Mouse (Mus musculus): ENCODE measurements around the gene Dgat2. TPM values are rescaled to one million over a fixed set of nuclear protein-coding genes. Genes with fewer than 3 reads are reported as not detected.

Dgat2 gene
- total and polyA plus RNA-seq, 2 experiments from 2014 or later = 29.9 to 37.8 TPM

GRCm38 (mm10) chr7:99183751-99184150 is 1.2 kb upstream of the Dgat2 start:
- no peak for TF ChIP-seq CTCF (IDR thresholded peaks at IDR 0.05; ENCODE audit: low read depth)
- Histone ChIP-seq H3K4me2 (ENCODE audit: low read depth, low read length) (no peak overlapping the region), H3K4me3 (ENCODE audit: low read length) (no peak overlapping the region), H3K9me3 (ENCODE audit: low read length) (no peaks in the 10 kb centered on the region), H3K9ac (replicated peaks; ENCODE audit: low read length) (no peak overlapping the region), H3K36me3 (ENCODE audit: insufficient read depth, low read length) (no peaks in the 10 kb centered on the region), H3K4me1 (ENCODE audit: insufficient read depth, low read length) (0 out of 2 replicates have a peak, but pooled peaks cover 4% of the 10 kb centered on the region), H3K27ac (no peak overlapping the region), H3K27me3 (ENCODE audit: insufficient read depth, low read length) (no peaks in the 10 kb centered on the region)
- 64% methylated on average over 6 of the region's 6 CpGs for whole genome bisulfite sequencing
- no peak for DNase-seq (ENCODE audit: low spot score)
- ATAC-seq = no peak

GRCm38 (mm10) chr7:99181619-99182431 is 694 bp downstream of the Dgat2 start:
- Histone ChIP-seq H3K4me2 (ENCODE audit: low read depth, low read length) (peak overlapping the region; percentile 81), H3K36me3 (ENCODE audit: insufficient read depth, low read length) (no peaks in the 10 kb centered on the region), H3K9ac (replicated peaks; ENCODE audit: low read length) (peak overlapping the region; percentile 72), H3K9me3 (ENCODE audit: low read length) (no peaks in the 10 kb centered on the region), H3K4me1 (ENCODE audit: insufficient read depth, low read length) (0 out of 2 replicates have a peak, but pooled peaks cover 4% of the 10 kb centered on the region), H3K27ac (peak overlapping the region; percentile 80), H3K27me3 (ENCODE audit: insufficient read depth, low read length) (no peaks in the 10 kb centered on the region), H3K4me3 (ENCODE audit: low read length) (peak overlapping the region; percentile 73)
- no peak for TF ChIP-seq CTCF (IDR thresholded peaks at IDR 0.05; ENCODE audit: low read depth)
- DNase-seq (ENCODE audit: low spot score) = peak; percentile 13
- 16% methylated on average over 14 of the region's 14 CpGs for WGBS
- ATAC-seq = peak; percentile 6; the same call in 1 of the 2 replicates

- DNase-seq (ENCODE audit: low spot score) (no peak), ATAC-seq (no peak)
- H3K9me3 ChIP-seq (ENCODE audit: low read length) = no peaks in the 10 kb centered on the region
- no peak overlapping the region for H3K9ac ChIP-seq (replicated peaks; ENCODE audit: low read length)
- no peak overlapping the region for H3K4me2 ChIP-seq (ENCODE audit: low read depth, low read length)
- H3K27me3 ChIP-seq (ENCODE audit: insufficient read depth, low read length) = no peaks in the 10 kb centered on the region
- no peak for TF ChIP-seq CTCF (IDR thresholded peaks at IDR 0.05; ENCODE audit: low read depth)
- no peak overlapping the region for H3K4me3 ChIP-seq (ENCODE audit: low read length)
- H3K36me3 ChIP-seq (ENCODE audit: insufficient read depth, low read length) = no peaks in the 10 kb centered on the region
- WGBS = 95% methylated on average over 1 of the region's 1 CpGs
- H3K27ac ChIP-seq = no peak overlapping the region
- 0 out of 2 replicates have a peak, but pooled peaks cover 4% of the 10 kb centered on the region for H3K4me1 ChIP-seq (ENCODE audit: insufficient read depth, low read length)
Measured at GRCm38 (mm10) chr7:99180162-99180561, 2.4 kb downstream of the Dgat2 start.

GRCm38 (mm10) chr7:99179271-99179670 is 3.2 kb downstream of the Dgat2 start:
- WGBS = 90% methylated on average over 9 of the region's 9 CpGs
- H3K4me2 ChIP-seq (ENCODE audit: low read depth, low read length) = no peak overlapping the region
- H3K9me3 ChIP-seq (ENCODE audit: low read length) = no peaks in the 10 kb centered on the region
- H3K4me3 ChIP-seq (ENCODE audit: low read length) = no peak overlapping the region
- no peak for DNase-seq (ENCODE audit: low spot score)
- no peak overlapping the region for H3K27ac ChIP-seq
- H3K36me3 ChIP-seq (ENCODE audit: insufficient read depth, low read length) = no peaks in the 10 kb centered on the region
- no peak for TF ChIP-seq CTCF (IDR thresholded peaks at IDR 0.05; ENCODE audit: low read depth)
- H3K4me1 ChIP-seq (ENCODE audit: insufficient read depth, low read length) = 0 out of 2 replicates have a peak, but pooled peaks cover 4% of the 10 kb centered on the region
- no peak overlapping the region for H3K9ac ChIP-seq (replicated peaks; ENCODE audit: low read length)
- H3K27me3 ChIP-seq (ENCODE audit: insufficient read depth, low read length) = no peaks in the 10 kb centered on the region
- ATAC-seq = no peak

GRCm38 (mm10) chr7:99177386-99177785 is 5.1 kb downstream of the Dgat2 start:
- Histone ChIP-seq H3K4me3 (ENCODE audit: low read length) (no peak overlapping the region), H3K9ac (replicated peaks; ENCODE audit: low read length) (no peak overlapping the region), H3K4me2 (ENCODE audit: low read depth, low read length) (no peak overlapping the region), H3K9me3 (ENCODE audit: low read length) (no peaks in the 10 kb centered on the region), H3K27ac (no peak overlapping the region), H3K4me1 (ENCODE audit: insufficient read depth, low read length) (0 out of 2 replicates have a peak, but pooled peaks cover 4% of the 10 kb centered on the region), H3K27me3 (ENCODE audit: insufficient read depth, low read length) (no peaks in the 10 kb centered on the region), H3K36me3 (ENCODE audit: insufficient read depth, low read length) (no peaks in the 10 kb centered on the region)
- no peak for DNase-seq (ENCODE audit: low spot score)
- WGBS = 60% methylated on average over 5 of the region's 5 CpGs
- no peak for TF ChIP-seq CTCF (IDR thresholded peaks at IDR 0.05; ENCODE audit: low read depth)
- ATAC-seq = no peak

- ATAC-seq (no peak), DNase-seq (ENCODE audit: low spot score) (no peak)
- no peak overlapping the region for H3K9ac ChIP-seq (replicated peaks; ENCODE audit: low read length)
- H3K4me3 ChIP-seq (ENCODE audit: low read length) = no peak overlapping the region
- H3K9me3 ChIP-seq (ENCODE audit: low read length) = no peaks in the 10 kb centered on the region
- 96% methylated on average over 9 of the region's 9 CpGs for WGBS
- 0 out of 2 replicates have a peak, but pooled peaks cover 2% of the 10 kb centered on the region for H3K4me1 ChIP-seq (ENCODE audit: insufficient read depth, low read length)
- no peak for TF ChIP-seq CTCF (IDR thresholded peaks at IDR 0.05; ENCODE audit: low read depth)
- H3K4me2 ChIP-seq (ENCODE audit: low read depth, low read length) = no peak overlapping the region
- no peaks in the 10 kb centered on the region for H3K27me3 ChIP-seq (ENCODE audit: insufficient read depth, low read length)
- H3K36me3 ChIP-seq (ENCODE audit: insufficient read depth, low read length) = no peaks in the 10 kb centered on the region
- H3K27ac ChIP-seq = no peak overlapping the region
Measured at GRCm38 (mm10) chr7:99175666-99176065, 6.9 kb downstream of the Dgat2 start.

GRCm38 (mm10) chr7:99175118-99175517 is 7.4 kb downstream of the Dgat2 start:
- 85% methylated on average over 11 of the region's 11 CpGs for WGBS

More at GRCm38 (mm10) chr7:99175118-99175517, 7.4 kb downstream of the Dgat2 start:
- Histone ChIP-seq H3K4me1 (ENCODE audit: insufficient read depth, low read length) (no peaks in the 10 kb centered on the region), H3K9ac (replicated peaks; ENCODE audit: low read length) (no peak overlapping the region), H3K27me3 (ENCODE audit: insufficient read depth, low read length) (no peaks in the 10 kb centered on the region), H3K4me2 (ENCODE audit: low read depth, low read length) (no peak overlapping the region), H3K36me3 (ENCODE audit: insufficient read depth, low read length) (no peaks in the 10 kb centered on the region), H3K9me3 (ENCODE audit: low read length) (no peaks in the 10 kb centered on the region), H3K4me3 (ENCODE audit: low read length) (no peak overlapping the region), H3K27ac (no peak overlapping the region)
- TF ChIP-seq CTCF (IDR thresholded peaks at IDR 0.05; ENCODE audit: low read depth) = no peak
- no peak for DNase-seq (ENCODE audit: low spot score)
- ATAC-seq = no peak
